Mouse (Mus musculus) hindbrain, embryonic 13.5 days (tissue): ENCODE results near the gene Terf2ip. TPM values are rescaled to one million over a fixed set of nuclear protein-coding genes. Genes with fewer than 3 reads are reported as not detected.

Experiments
- polyA plus RNA-seq: library from polyadenylated mRNA; unstranded; fragments of >200 nt; fragmentation: Nextera tagmentation; extraction: Ambion mirVana; gene quantifications from 2 replicates; pipeline ENCODE4 v1.2.1, GENCODE M21; 2015

Terf2ip gene
- polyA plus RNA-seq, 1 experiment from 2014 or later = 56.4 TPM

Other genes with a start within 250 kb of the Terf2ip start
- 196 and 199 TPM in 2 replicates for gene Cfdp1, start 157.1 kb upstream of the Terf2ip start, polyA plus RNA-seq
- 5.7 and 5.9 TPM in 2 replicates for gene Tmem170, start 134.6 kb upstream of the Terf2ip start, polyA plus RNA-seq
- 4.7 and 4.9 TPM in 2 replicates for gene Chst5, start 101.0 kb upstream of the Terf2ip start, polyA plus RNA-seq
- 16.8 and 17.6 TPM in 2 replicates for gene Tmem231, start 77.5 kb upstream of the Terf2ip start, polyA plus RNA-seq
- gene Gabarapl2, start 70.7 kb upstream of the Terf2ip start, polyA plus RNA-seq = 472 and 492 TPM in 2 replicates
- gene Adat1, start 19.1 kb upstream of the Terf2ip start, polyA plus RNA-seq = 8.1 and 8.5 TPM in 2 replicates
- gene Kars, start 75 bp upstream of the Terf2ip start, polyA plus RNA-seq = 171 and 172 TPM in 2 replicates
- gene Gm6793, start 3.6 kb downstream of the Terf2ip start, polyA plus RNA-seq = 0.54 and 0.82 TPM in 2 replicates